Mouse (Mus musculus): ENCODE results near the gene Sema4b. TPM values are rescaled to one million over a fixed set of nuclear protein-coding genes. Genes with fewer than 3 reads are reported as not detected.

The Sema4b gene
- polyA plus RNA-seq, 1 experiment from 2014 or later: 21.9 TPM

DNA sequence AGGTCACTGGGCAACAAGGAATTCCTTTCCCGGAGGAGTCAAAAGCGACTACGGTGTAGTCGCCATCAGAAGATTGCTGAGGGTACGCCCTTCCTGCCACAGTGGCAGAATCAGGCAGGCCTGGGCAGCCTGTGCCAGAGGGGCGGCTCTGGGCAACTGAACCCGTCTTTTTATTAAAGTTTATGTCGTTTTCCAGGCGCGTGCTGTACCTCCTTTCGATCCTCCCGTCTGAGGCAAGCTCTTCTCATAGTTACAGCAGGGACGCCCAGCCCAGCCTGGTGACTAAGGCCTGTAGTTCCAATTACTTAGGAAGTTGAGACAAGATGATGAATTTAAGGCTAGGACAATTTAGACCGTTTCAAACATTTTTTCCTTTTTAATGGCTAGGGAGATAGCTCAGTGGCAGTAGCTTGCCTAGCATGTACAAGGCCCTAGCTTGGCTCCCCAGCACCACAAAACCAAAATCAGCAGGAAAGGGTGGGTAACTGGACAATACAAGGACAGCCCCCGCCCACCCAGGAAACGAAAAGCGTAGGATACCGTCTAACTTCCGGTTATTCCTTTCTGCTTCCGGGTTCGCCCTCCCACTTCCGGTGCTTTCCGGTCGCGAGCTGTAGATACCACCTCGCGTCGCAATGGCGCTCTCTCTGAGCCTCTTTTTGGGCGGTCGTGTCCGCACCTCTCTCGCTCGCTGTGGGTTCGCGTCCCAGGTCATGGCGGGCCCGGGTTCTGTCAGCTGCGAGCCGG is 74.2 kb downstream of the Sema4b start, which contains the start of gene Ngrn:
TSS of gene Ngrn (plus strand) at position 591 of the 747 bp plus-strand sequence.
- Histone ChIP-seq H3K9me3 (replicated peaks) (no peaks in the 10 kb centered on the region), H3K4me2 (peak within 1 kb of the TSS; percentile 70), H3K4me1 (peaks cover 17% of the 10 kb centered on the region), H3K4me3 (replicated peaks) (peak within 1 kb of the TSS; percentile 95), H3K27ac (peak within 1 kb of the TSS; percentile 86), H3K36me3 (peaks cover 28% of the 10 kb centered on the region), H3K9ac (peak within 1 kb of the TSS; percentile 92), H3K27me3 (peaks cover 12% of the 10 kb centered on the region)
- ATAC-seq (replicated peaks; ENCODE audit: low FRiP score): peak; percentile 90
- 25% methylated on average over 40 of the region's 40 CpGs for WGBS

DNA sequence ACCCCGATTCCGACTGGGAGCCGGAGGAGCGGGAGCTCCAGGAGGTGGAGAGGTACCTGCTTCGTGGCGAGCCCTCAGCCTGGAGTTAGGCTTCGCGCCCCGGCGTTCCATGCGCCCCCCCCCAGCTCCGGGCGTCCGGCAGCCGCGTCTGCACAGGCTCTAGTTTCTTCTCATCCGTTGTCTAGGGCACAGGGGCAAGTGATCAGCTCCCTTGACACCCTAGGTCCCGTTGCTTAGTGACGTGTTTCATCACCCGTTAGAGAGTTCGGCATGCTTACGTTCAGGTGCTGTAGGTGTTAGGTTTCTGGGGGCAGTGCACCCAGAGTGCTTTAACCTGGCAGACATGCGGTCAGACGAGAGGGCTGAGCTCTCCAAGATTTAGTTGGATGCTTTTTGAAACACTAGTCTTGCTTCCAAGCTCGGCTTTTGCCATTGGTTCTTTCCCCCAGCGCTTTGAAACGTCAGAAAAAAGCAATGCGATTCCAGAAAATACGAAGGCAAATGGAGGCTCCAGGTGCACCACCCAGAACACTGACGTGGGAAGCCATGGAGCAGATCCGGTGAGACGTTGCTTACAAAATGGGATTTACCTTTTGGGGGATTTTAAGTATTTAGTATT is 74.8 kb downstream of the Sema4b start:
- peak overlapping the region; percentile 92 for H3K9ac ChIP-seq
- H3K4me3 ChIP-seq (replicated peaks): peak overlapping the region; percentile 95
- H3K36me3 ChIP-seq: peaks cover 35% of the 10 kb centered on the region
- under 1% methylated on average over 32 of the region's 32 CpGs for WGBS
- H3K27me3 ChIP-seq: peaks cover 12% of the 10 kb centered on the region
- peaks cover 17% of the 10 kb centered on the region for H3K4me1 ChIP-seq
- ATAC-seq (replicated peaks; ENCODE audit: low FRiP score): no peak; the same call in 1 of the 2 replicates
- peak overlapping the region; percentile 70 for H3K4me2 ChIP-seq
- peak overlapping the region; percentile 86 for H3K27ac ChIP-seq
- H3K9me3 ChIP-seq (replicated peaks): no peaks in the 10 kb centered on the region

DNA sequence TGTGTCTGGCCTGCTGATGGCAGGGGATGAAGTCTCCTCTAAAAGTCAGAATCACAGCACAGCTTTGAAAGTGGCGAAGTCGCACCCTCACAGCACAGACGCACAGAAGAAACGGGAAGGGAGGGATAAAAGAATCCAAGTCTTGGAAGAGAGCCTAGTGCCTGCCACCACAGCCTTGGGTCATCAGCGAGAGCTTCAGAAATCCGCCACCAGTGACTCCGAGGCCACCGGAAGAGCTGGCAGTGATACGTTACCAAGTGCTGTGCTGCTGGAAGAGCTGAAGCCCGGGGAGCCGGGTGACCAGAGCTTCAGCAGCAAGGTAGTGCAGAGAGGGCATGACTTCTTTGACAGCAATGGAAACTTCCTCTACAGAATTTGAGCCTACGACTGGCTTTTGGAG is 78.0 kb downstream of the Sema4b start:
- H3K27me3 ChIP-seq: peaks cover 5% of the 10 kb centered on the region
- 91% methylated on average over 12 of the region's 12 CpGs for WGBS
- H3K36me3 ChIP-seq: peaks cover 44% of the 10 kb centered on the region
- H3K9me3 ChIP-seq (replicated peaks): no peaks in the 10 kb centered on the region
- no peak overlapping the region for H3K9ac ChIP-seq
- H3K4me3 ChIP-seq (replicated peaks): no peak overlapping the region
- H3K27ac ChIP-seq: no peak overlapping the region
- H3K4me2 ChIP-seq: no peak overlapping the region
- peaks cover 26% of the 10 kb centered on the region for H3K4me1 ChIP-seq
- no peak for ATAC-seq (replicated peaks; ENCODE audit: low FRiP score)

DNA sequence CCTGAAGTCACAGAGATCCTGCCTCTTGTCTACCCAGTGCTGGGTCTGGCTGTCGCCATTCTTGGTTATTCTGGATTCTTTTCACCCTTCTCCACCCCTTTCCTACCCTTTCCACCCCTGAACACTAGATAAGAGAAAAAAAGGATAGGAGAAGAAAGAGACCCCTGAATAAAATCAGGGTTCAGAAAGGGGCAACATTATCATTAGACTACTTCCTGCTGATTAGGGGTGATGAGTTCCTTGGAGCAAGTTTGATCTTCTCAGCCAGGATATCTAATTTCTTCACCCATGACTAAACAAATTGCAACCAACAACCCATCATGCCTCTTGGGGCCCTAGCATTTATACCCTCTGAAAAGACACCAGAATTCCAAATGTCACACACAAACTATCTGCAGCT is 81.1 kb downstream of the Sema4b start:
- Histone ChIP-seq H3K27me3 (no peaks in the 10 kb centered on the region), H3K36me3 (peaks cover 47% of the 10 kb centered on the region), H3K9ac (no peak overlapping the region), H3K9me3 (replicated peaks) (no peaks in the 10 kb centered on the region), H3K4me2 (no peak overlapping the region), H3K4me3 (replicated peaks) (no peak overlapping the region), H3K4me1 (peaks cover 18% of the 10 kb centered on the region), H3K27ac (no peak overlapping the region)
- WGBS: 88% methylated on average over 1 of the region's 1 CpGs
- ATAC-seq (replicated peaks; ENCODE audit: low FRiP score): no peak

DNA sequence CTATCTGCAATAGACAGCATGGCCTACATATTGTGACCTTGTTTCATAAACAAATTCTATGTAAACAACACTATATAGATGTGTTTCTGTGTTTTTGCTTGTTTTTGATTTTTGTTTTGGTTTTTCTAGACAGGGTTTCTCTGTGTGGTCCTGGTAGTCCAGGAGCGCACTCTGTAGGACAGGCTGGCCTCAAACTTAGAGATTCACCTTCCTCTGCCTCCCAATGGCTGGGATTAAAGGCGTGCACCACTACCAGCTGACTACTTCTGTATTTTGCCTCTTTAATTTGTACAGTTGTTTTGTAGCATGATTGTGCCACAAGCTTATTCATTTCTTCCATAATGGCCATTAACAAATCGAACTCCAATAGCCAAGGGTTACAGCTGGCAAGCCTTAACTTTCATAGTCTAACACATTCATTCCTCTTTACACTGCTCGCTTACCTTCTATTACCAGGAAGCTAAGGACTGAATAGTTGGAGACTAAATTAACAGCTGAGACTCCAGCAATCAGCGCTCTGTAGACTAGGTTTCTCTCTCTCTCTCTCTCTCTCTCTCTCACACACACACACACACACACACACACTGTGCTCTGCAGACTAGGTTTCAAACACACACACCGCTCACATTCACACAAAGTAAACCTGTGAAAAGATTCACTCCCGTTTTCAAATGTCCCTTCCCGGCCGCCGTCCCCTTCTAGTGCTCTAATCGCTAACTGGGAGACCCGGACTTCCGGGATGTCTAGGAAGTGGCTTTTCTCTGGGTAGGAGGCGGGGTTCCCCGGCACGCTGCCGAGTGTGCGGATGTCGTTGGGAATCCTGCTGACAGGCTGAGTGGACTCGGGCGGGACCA is 82.5 kb downstream of the Sema4b start, which contains the start of gene Vps33b:
TSS of gene Vps33b (plus strand) at position 753 of the 854 bp plus-strand sequence.
- H3K4me1 ChIP-seq: peaks cover 18% of the 10 kb centered on the region
- H3K27me3 ChIP-seq: no peaks in the 10 kb centered on the region
- peaks cover 49% of the 10 kb centered on the region for H3K36me3 ChIP-seq
- H3K27ac ChIP-seq: peak within 1 kb of the TSS; percentile 45
- H3K9me3 ChIP-seq (replicated peaks): peaks cover under 1% of the 10 kb centered on the region; the same call in 1 of the 2 replicates
- peak within 1 kb of the TSS; percentile 81 for H3K4me2 ChIP-seq
- WGBS: 4% methylated on average over 21 of the region's 21 CpGs
- peak; percentile 90 for ATAC-seq (replicated peaks; ENCODE audit: low FRiP score)
- peak within 1 kb of the TSS; percentile 64 for H3K4me3 ChIP-seq (replicated peaks)
- H3K9ac ChIP-seq: peak within 1 kb of the TSS; percentile 55

DNA sequence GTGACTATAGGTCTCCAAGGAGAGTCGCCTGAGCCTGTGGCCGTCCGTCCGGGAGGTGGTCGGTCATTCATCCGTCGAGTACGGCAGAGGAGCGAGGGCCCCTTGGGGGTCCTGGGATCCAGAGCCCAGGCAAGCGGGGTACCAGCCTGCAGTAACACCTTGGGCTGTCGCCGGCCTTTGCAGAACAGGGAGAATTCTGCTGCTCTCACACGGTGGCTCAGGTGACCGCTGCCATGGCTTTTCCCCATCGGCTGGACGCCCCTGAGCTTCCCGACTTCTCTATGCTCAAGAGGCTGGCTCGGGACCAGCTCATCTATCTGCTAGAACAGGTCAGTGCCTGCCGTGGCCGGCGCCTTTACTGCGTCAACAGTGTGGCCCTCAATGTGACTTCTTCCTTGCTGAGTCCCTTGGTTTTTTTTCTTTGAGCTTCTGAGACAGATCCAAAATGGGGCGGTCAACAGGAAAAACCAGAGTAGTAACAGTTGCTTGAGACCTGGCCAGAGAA is 83.2 kb downstream of the Sema4b start:
- Histone ChIP-seq H3K4me1 (peaks cover 18% of the 10 kb centered on the region), H3K9ac (peak overlapping the region; percentile 55), H3K27me3 (no peaks in the 10 kb centered on the region), H3K27ac (peak overlapping the region; percentile 45; the same call in 1 of the 2 replicates), H3K4me3 (replicated peaks) (peak overlapping the region; percentile 64), H3K4me2 (peak overlapping the region; percentile 81), H3K36me3 (peaks cover 49% of the 10 kb centered on the region), H3K9me3 (replicated peaks) (peaks cover 7% of the 10 kb centered on the region)
- ATAC-seq (replicated peaks; ENCODE audit: low FRiP score): peak; percentile 77
- 1% methylated on average over 23 of the region's 23 CpGs for WGBS

DNA sequence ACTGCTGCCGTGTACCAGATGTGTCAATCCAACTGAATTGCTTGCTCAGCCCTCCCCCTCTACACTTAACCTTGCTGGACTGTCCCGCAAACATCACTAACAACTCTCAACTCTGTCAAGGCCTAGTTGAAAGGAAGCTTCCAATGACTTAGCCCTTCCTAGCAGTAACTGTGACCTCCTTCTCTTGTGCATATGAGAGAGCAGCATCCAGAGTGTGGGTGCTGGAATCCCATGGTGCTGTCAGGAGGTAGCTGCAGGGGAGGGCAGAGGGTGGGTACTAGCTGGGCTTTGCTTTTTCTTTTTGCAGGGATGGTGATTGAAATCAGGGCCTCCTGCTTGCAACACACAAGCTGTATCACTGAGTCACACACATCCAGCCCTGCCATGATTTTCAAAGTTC is 86.8 kb downstream of the Sema4b start:
- H3K36me3 ChIP-seq: peaks cover 57% of the 10 kb centered on the region
- H3K4me2 ChIP-seq: no peak overlapping the region
- no peak for ATAC-seq (replicated peaks; ENCODE audit: low FRiP score)
- H3K4me1 ChIP-seq: peaks cover 16% of the 10 kb centered on the region
- H3K27ac ChIP-seq: no peak overlapping the region
- no peak overlapping the region for H3K4me3 ChIP-seq (replicated peaks)
- 91% methylated on average over 2 of the region's 2 CpGs for WGBS
- no peaks in the 10 kb centered on the region for H3K27me3 ChIP-seq
- peaks cover 12% of the 10 kb centered on the region for H3K9me3 ChIP-seq (replicated peaks)
- no peak overlapping the region for H3K9ac ChIP-seq

Other genes with a start within 250 kb of the Sema4b start
- 20.1 and 20.5 TPM in 2 replicates for gene Zfp710, start 162.0 kb upstream of the Sema4b start, polyA plus RNA-seq (2015; fragmentation: Nextera tagmentation; extraction: Ambion mirVana)
- gene Idh2, start 71.4 kb upstream of the Sema4b start, polyA plus RNA-seq (2015; fragmentation: Nextera tagmentation; extraction: Ambion mirVana): 633 and 674 TPM in 2 replicates
- gene Cib1, start 46.0 kb downstream of the Sema4b start, polyA plus RNA-seq (2015; fragmentation: Nextera tagmentation; extraction: Ambion mirVana): 108 and 122 TPM in 2 replicates
- gene Gdpgp1, start 46.0 kb downstream of the Sema4b start, polyA plus RNA-seq (2015; fragmentation: Nextera tagmentation; extraction: Ambion mirVana): 3.5 and 3.9 TPM in 2 replicates
- gene Ttll13, start 59.5 kb downstream of the Sema4b start, polyA plus RNA-seq (2015; fragmentation: Nextera tagmentation; extraction: Ambion mirVana): 1.2 and 2.1 TPM in 2 replicates
- gene Ngrn, start 74.4 kb downstream of the Sema4b start, polyA plus RNA-seq (2015; fragmentation: Nextera tagmentation; extraction: Ambion mirVana): 47.5 and 48.3 TPM in 2 replicates
- 14.6 and 15.4 TPM in 2 replicates for gene Vps33b, start 82.8 kb downstream of the Sema4b start, polyA plus RNA-seq (2015; fragmentation: Nextera tagmentation; extraction: Ambion mirVana)
- gene Prc1, start 107.6 kb downstream of the Sema4b start, polyA plus RNA-seq (2015; fragmentation: Nextera tagmentation; extraction: Ambion mirVana): 137 and 150 TPM in 2 replicates
- gene Rccd1, start 137.6 kb downstream of the Sema4b start, polyA plus RNA-seq (2015; fragmentation: Nextera tagmentation; extraction: Ambion mirVana): 9.5 and 12.3 TPM in 2 replicates
- 38.9 and 41.1 TPM in 2 replicates for gene Unc45a, start 154.2 kb downstream of the Sema4b start, polyA plus RNA-seq (2015; fragmentation: Nextera tagmentation; extraction: Ambion mirVana)
- gene Hddc3, start 156.3 kb downstream of the Sema4b start, polyA plus RNA-seq (2015; fragmentation: Nextera tagmentation; extraction: Ambion mirVana): 18.9 and 21.1 TPM in 2 replicates
- 16.2 and 20.8 TPM in 2 replicates for gene Man2a2, start 184.5 kb downstream of the Sema4b start, polyA plus RNA-seq (2015; fragmentation: Nextera tagmentation; extraction: Ambion mirVana)
- 14.9 and 18.5 TPM in 2 replicates for gene Fes, start 201.1 kb downstream of the Sema4b start, polyA plus RNA-seq (2015; fragmentation: Nextera tagmentation; extraction: Ambion mirVana)
- gene Furin, start 218.6 kb downstream of the Sema4b start, polyA plus RNA-seq (2015; fragmentation: Nextera tagmentation; extraction: Ambion mirVana): 12.9 and 13.5 TPM in 2 replicates